Mouse (Mus musculus) T-cell, adult 2 months (primary cell): ENCODE results near the gene Celf6.

ENCODE experiments used
- DNase-seq: peaks from one replicate; pipeline ENCODE4 v3.0.0; 2022; ENCODE audit warnings: low spot score

Gene Celf6

DNA sequence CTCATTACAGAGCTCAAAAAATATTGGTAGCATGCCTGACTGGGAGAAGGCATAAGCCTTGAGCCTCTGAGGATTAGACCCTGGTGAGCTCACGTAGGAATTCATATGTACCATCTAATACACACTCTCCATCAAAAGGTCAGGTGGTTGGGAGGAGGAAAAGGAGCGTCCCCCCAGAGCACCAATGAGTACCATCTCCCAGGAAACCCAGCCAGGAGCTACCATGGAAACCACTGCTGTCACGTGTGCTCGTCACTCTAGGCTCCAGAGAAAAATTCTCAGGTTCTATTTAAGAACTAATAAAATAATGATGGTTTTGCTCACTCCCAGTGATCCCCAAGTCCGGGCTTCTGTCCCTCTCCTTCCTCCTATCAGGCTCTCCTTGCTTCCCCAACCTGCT is 10.5 kb downstream of the Celf6 start:
- DNase-seq, result no peak

DNA sequence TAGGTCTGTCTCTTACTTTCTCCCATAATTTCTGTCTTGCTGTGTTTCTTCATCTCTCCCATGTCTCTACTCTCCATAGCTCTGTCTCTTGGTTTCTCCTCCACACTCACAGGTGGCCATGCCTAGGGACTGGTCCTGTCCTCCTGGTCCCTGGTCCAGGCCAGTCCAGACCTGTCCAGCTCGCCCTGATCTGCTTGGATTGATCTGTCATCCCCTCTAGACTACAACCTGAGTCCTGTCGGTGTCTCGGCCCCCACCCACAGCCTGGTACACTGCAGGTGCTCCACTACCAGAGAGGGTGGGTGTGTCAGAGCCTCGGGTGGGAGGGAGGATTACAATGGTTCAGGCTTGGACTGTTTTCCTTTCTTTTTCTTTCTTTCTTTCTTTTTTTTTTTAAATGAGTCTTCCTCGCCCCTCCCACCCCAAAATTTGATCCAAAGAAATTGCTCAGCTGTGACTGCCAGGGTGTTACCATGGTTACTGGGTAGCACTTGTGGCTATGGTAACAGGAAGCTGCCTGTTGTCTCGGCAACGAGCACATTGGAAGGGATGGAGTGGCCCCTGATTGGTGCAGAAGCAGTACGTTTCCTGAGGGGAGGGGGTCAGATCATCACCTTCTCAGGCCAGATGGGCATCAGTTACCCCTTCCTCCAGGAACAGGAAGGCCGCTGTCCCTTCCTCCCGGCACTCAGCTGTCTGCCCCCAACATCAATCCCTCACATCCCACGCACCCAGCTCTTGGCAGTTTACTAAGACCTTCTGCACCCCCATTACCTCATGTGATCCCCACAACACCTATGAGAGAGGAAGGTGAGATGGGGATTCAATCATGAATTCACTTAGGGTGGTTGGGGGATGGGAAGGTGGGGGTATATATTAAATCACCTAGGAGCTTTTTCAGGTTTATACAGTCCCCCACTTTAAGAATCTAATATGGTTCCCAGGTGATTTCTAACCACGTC is 11.3 kb downstream of the Celf6 start:
- no peak for DNase-seq

DNA sequence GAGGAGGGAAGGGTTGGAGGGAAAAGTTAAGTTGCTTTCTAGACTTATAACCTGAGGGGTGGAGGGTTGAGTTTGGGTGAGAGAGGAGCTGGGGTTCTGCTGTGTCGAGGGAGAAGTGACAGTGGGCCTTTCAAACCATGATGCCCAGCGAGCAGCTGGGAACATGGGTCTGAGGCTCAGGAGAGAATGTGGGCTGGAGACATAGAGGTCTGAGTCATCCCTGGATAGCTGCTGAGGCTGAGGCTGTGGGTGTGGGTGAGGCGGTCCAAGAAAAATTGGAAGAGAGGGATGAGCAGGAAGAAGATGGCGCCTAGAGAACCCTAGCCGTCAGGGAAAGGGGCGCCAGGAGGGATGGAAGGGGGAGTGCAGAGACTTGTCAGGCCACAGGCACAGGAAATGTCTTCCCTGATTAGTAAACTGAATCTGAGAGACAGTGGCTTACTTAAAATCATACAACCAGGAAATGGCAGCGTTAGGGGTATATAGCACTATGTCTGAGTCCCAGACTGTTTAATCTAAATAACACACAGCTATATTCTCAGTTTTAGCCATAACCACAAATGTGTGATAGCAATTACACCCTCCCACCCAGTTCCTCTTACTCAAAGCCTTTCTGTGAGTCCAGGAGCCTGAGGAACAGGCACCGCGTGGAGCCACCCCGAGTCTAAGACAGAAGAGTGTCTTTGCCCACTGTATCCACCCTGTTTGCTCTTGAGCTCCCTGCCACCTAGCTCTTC is 12.2 kb downstream of the Celf6 start:
- DNase-seq, result no peak

DNA sequence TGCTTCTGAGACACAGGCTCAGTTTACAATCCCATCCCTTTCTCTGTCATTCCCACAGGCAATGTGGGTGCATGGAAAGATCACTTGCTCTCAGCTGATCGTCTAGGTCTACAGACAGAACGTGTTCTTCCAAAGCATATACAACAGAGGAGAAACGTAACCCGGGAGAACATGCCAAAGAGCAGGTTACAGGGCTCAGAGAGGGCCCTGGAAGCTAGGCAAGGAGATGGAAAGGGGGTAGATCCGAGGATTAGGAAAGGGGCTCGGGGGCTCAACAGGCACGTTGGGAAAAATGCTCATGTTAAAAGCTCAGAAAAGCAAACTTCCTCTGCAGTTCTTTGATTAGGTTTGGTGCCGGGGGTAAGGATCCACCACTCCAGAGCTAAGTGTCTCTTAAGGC is 23.9 kb downstream of the Celf6 start:
- no peak for DNase-seq

DNA sequence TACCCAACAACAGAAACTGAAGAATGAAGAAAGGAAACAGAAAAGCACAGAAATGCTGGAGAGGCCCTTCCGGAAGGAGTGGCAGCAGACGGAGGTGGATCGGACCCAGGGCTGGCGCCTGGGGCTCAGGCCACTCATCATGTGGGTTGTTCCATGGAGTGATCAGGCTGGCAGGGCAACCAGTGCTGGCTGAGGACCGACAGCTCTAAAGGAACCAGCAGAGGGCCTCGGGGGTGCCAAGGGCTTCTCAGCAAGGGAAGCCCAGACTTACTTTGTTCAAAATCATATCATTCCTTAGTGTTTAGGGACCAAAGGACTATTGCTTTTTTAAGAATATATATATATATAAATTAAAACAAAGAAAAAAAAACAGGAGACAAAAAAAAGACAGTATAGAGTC is 28.2 kb downstream of the Celf6 start:
- no peak for DNase-seq

DNA sequence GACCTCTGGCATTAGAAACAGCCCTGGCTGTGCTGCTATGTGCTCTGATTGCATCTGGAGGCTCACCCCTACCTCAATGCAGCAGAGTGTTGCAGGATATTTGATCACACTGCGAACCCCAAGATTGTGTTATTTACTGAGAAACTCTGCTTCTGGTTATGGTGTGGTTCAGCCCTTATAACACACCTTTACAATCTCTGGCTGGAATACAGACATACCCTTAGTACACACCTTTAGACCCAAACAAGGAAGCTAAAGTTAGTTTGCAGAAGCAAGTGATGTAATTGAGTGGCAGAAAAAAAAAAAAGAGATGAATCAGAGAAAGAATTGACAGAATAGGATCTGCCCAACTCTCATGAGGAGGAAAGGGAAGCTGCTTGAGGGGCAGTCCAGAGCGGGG is 33.2 kb downstream of the Celf6 start:
- DNase-seq, result no peak

DNA sequence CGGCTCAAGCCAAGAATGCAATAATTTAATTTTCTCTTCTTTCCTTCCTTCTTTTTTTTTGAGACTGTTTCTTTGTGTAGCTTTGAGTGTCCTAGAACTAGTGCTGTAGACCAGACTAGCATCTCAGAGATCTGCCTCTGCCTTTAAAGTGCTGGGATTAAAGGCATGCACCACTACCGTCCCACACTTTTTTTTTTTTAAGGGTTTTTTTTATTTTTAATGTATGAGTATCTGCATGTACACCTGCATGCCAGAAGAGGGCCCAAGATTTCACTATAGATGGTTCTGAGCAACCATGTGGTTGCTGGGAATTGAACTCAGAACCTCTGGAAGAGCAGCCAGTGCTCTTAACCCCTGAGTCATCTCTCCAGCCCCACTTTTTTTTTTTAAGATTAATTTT is 38.1 kb downstream of the Celf6 start:
- no peak for DNase-seq

DNA sequence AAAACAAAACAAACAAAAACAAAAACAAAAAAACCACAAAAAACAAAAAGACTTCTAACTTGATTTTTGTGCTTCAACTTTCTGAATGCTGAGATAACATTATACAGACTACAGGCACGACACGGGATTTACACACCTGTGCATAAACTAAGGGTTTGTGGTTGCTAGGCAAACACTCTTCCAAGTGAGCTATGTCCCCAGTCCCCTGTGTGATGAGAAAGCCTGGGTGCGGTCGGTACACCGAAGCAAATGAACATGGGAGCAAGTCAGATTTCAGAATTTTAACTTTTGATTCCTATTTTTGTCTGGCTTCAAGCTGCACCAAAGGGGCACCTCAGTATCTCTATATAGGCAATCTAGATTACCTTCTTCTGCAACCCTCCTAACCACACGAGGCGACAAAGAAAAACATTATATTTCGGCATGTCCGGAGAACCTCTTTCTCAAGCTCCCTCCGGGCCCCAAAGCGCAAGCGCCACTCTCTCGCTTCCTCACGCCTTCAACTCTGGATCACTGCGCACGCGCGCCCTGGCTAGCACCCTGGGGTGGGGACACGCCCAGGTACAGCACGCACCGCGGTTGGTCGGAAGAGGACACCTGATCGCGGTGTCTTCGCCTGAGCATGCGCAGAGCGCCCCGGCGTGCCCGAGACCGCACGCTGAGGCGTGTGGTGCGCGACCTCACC is 39.0 kb downstream of the Celf6 start, which contains the start of gene Parp6:
Parp6 (plus strand) TSS at position 663 of the 685 bp plus-strand sequence.
- peak; percentile 100 for DNase-seq

DNA sequence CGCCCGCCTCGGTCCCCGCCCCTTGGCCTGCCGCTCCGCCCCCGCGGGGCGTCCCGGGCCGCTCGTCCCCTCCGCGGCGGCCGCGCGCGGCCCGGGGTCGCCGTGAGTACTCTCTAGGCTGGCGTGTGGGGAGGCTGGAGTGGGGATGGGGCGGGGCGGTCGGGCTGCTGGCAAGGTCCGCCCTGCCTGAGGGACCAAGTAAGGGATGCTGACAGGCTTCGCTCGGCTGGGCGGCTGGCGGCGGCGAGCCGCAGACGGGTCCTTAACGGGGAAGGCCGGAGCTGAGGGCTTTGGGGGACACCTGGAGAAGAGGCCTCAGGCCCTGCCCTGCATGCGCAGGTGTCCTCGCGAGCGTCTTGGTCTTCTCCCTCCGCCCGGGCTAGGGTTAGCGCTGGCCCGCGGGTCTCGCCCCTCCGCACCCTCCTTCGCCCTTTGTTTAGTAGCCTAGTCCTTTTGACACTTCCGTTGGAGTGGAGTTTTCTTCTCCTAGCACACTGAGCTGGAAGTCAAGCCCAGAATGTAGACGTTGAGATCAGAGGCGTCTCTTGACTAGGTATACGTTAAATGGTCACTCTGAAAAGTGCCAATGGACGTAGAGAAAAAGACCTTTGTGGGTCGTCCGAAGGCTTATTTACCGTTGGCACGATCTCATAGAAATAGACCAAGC is 39.7 kb downstream of the Celf6 start:
- DNase-seq, result no peak

DNA sequence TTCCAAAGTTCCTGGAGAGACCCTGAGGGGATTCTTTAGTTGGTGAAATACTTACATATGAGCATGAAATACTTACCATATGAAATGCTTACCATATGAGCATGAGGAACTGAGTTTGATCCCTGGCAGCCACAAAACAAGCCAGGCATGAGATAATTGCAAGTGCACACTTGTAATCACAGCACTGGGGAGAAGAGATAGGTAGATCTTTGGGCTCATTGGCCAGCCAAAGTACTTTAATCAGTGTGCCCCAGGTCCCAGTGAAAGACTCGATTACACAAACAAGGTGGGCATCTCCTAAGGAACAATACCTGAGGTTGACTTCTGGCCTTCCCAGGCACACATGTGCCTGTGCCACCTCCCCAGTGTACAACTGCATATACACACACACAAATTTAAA is 60.7 kb downstream of the Celf6 start:
- DNase-seq, result no peak

DNA sequence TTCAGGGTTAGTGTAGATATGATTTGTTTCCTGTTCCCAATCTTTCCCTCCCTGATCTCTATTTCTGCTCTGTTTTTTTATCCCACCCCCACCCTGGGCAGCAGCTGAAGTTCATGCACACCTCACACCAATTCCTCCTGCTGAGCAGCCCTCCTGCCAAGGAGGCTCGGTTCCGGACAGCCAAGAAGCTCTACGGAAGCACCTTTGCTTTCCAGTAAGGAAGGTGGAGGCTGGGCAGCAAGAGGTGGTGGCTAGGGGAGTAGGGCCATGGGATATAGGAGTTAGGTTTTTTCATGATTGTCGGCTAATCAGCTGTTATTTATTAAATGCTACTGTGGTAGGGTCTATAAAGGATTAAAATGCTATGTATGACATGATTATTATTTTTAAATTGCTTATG is 62.2 kb downstream of the Celf6 start:
- DNase-seq, result no peak

DNA sequence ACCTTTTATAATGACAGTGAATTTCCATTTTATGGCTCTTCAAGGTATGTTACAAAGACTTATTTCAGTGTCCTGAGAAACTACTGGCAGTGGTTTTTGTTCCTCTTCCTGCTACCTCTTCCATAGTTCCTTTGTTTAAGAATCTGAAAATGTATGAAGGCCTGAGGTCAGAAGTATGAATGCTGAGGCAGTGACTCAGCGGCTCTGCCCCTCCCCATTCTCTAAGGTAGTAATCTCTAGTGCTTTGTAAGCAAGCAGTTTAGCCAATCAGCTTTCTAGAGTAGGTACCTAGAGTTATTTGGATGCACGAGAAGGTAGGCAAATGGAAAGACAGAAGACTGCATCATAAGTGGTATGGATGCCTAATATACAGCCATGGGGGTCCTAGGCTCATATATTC is 63.6 kb downstream of the Celf6 start:
- no peak for DNase-seq

DNA sequence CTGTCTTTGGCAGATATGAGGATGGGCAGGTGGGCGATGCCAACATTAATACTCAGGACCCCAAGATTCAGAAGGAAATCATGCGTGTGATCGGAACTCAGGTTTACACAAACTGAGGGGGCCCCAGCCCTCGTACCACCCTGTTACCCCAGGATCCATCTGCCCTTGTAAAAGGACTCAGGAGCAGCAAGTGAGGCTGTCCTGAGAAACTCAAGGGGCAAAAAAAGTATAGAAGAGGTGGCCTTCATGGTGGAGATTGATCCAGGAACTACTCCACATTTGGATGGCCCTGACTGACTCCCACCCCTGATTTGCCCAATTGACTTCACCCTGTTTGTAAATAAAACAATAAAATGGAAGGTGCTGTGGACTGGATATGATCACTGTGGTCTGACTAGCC is 72.2 kb downstream of the Celf6 start:
- DNase-seq, result no peak

DNA sequence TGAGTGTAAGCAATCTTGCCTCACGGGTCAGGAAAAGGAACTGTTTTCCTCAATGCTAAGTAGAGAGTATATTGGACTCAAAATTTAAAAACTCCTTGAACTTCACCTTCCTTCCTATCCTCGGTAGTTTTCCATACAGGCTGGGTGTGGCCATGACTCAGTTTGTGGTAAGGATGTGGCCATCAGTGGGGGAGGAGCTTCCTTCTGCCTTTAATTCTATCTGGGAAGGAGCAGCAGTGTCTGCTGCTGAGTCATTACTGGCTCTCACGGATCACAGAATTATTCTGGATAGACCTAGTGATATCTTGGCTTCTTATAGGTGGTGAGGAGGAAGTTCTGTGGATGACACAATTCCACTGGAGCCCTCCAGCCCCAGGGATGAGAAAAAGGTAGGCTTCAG is 75.7 kb downstream of the Celf6 start:
- no peak for DNase-seq

DNA sequence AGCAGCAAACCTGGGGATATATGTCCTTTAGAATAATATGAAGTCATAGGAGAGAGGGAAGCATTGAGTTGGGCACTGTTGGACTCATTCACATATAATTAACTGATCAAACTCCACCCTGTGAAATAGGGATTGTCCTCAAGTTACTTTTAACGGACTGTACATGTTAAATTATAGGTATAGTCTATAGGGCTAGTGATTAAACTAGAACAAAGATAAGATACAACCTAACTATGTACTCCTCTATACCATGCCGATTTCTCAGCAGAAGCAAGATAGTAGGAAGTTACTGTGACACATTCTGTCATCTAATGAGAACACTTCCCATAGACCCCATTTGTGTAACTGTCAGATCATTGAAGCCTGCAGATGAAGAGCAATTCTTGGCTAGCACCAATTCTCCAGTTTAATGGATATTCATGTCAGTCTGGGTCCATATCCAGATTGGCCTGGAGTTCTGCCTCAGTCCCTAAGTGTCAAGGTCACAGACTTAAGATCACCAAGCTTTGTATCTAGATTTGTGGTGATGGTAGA is 76.8 kb downstream of the Celf6 start:
- no peak for DNase-seq

DNA sequence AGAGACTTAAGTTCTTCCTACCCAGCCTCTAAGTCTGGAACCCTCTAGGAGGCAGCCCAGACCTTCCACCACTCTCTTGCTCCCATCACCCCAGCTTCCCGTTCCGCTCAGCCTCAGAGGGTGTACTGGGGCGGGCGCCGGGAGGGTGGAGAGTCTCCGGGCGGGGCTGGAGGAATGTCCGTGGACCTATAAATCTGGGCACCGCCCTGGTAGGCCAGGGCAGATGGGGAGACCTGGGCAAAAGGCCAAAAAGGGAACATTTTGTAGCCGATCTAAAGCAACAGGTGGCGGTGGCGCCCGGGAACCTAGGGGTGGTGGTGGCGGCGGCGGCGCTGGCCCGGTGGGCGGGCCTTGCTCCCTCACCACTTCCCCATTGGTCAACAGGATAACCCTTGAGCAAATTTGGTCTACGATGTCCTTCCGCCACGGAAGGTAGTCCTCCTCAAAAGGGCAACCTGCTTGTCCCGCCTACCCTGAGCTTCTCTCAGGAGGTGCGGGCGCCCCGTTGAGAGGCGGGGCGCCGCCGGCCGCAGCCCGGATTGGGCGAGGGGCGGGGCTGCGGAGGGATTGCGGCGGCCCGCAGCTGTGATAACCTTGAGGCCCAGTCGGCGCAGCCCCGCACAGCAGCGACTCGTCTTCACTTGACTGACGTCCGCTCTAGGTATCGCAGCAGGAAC is 78.4 kb downstream of the Celf6 start, which contains the start of gene Pkm:
Pkm (plus strand) TSS at position 411 of the 677 bp plus-strand sequence.
- peak; percentile 96 for DNase-seq
